Mouse (Mus musculus): ENCODE results near the gene Prok2. TPM values are rescaled to one million over a fixed set of nuclear protein-coding genes. Genes with fewer than 3 reads are reported as not detected.
A peak's percentile ranks its signal among the peaks of the same experiment; 100 is the strongest.

Gene Prok2
- total RNA-seq, 2 experiments from 2014 or later = not detected

DNA sequence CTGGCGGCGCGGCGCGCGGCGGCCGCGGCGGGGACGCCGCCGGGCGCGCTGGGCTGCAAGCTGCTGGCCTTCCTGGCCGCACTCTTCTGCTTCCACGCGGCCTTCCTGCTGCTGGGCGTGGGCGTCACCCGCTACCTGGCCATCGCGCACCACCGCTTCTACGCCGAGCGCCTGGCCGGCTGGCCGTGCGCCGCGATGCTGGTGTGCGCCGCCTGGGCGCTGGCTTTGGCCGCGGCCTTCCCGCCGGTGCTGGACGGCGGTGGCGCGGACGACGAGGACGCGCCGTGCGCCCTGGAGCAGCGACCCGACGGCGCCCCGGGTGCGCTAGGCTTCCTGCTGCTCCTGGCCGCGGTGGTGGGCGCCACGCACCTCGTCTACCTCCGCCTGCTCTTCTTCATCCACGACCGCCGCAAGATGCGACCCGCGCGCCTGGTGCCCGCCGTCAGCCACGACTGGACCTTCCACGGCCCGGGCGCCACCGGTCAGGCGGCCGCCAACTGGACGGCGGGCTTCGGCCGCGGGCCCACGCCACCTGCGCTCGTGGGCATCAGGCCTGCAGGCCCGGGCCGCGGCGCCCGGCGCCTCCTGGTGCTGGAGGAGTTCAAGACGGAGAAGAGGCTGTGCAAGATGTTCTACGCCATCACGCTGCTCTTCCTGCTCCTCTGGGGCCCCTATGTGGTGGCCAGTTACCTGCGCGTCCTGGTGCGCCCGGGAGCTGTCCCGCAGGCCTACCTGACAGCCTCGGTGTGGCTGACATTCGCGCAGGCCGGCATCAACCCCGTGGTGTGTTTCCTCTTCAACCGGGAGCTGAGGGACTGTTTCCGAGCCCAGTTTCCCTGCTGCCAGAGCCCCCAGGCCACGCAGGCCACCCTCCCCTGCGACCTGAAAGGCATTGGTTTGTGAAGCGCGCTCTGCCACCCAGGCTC is 33.0 kb downstream of the Prok2 start:
- no peak for ATAC-seq (replicated peaks; ENCODE audit: low FRiP score, poor library complexity, severe bottlenecking)

DNA sequence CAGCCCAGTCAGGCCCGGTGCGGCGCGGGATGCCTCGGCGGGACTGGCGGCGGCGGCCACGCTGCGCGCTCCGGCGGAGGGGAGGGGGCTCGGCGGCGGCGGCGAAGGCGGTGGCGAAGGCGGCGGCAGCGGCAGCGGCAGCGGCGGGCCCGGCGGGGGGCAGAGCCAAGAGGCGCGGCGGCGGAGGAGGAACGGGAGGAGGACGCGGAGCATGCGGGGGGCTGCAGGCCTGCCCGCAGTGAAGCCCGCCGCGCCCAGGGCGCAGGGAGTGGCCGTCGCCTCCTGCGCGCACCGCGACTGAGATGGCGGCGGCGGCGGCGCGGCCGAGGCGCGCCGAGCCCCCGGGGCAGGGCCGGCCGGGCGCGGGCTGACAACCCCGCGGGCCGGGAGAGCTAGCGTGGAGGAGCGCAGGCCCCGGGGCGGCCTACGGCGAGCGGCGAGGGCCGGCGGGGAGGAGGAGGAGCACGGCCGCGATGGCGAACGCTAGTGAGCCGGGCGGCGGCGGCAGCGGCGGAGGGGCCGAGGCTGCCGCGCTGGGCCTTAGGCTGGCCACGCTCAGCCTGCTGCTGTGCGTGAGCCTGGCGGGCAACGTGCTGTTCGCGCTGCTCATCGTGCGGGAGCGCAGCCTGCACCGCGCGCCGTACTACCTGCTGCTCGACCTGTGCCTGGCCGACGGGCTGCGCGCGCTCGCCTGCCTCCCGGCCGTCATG is 33.8 kb downstream of the Prok2 start, which contains the start of gene Gpr27:
Gpr27 (plus strand) TSS at position 474 of the 710 bp plus-strand sequence.
- no peak for ATAC-seq (replicated peaks; ENCODE audit: low FRiP score, poor library complexity, severe bottlenecking)

DNA sequence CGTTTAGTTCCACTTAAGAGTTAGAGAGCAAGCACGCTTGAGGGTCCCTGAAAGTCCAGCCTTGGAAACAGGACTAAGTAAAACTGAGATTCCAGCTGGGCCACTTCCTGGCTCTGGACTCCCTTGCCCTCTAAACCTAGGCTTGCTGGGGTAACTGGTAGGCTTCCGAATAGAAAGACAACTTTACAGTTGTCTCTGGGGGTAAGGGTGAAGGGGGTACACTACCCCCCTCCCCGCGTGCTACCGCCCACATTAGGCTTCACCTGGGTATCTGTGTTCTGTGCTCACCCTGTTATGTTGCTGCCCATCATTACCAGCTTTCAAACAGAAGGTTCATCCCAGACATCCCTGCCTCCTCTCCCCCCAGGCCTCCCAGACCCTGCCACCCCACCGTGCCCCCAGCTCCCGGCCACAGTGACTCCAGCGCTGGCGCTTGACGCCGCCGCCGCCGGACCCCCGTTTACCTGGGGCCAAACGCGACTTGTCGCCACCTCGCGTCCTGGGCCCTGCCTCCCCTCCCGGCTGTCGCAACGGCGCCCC is 34.5 kb downstream of the Prok2 start:
- no peak for ATAC-seq (replicated peaks; ENCODE audit: low FRiP score, poor library complexity, severe bottlenecking)

DNA sequence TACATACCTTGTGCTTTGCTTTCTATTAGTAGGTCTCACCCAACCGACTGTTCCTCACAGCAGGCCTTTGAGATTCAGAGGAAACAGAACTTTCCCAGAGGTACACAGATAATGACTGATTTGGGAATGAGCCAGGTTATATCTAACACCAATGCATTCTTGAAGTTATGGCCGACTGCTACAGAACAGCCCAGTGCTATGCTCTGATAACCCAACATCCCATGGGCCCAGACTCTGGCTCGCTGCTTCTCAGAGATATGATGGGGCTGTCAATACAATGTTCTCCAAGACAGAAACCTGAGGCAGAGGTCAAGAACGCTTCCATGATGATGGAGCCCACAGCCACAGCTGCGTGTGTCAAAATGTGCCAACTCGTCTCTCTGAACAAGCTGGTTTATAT is 37.7 kb downstream of the Prok2 start:
- ATAC-seq (replicated peaks; ENCODE audit: low FRiP score, poor library complexity, severe bottlenecking) = no peak

DNA sequence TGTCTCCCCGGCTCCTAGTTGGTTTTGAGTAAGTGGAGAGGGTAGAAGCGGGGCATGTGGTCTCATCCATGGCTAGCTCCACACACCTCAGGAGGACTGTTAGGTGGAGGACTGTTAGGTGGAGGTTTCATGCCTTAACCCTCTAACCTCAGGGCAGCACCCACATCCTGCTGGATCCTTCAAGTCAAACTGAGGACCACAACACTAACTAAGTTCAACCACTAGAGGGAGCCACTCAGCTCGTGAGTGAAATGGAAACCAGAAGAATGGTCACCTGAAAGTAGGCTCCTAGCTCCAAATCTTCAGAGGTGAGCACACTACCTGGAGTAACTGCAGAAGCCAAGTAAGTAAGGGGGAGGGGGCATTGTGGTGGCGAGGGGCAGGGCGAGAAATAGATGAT is 41.3 kb downstream of the Prok2 start:
- ATAC-seq (replicated peaks; ENCODE audit: low FRiP score, poor library complexity, severe bottlenecking) = 0 out of 2 replicates have a peak, but pooled peaks have one; percentile 39

DNA sequence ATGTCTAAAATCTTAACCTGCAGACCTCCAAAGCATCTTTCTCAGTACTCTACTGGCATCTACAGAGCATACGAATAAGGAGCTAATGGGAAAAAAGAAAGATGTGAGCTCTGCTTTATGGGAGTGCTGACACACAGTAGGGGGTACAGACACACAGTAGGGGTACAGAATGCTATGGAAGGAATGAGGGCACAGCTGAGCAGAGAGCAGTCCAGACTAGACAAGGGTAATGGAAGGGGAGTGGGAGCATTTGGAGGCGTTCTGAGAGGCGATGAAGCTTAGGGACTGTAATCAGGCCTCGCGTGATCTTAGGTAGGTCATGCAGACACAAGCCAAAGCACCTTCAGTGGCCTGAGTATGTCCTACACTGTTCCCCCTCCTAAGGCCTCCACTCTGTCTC is 42.2 kb downstream of the Prok2 start:
- no peak for ATAC-seq (replicated peaks; ENCODE audit: low FRiP score, poor library complexity, severe bottlenecking)

DNA sequence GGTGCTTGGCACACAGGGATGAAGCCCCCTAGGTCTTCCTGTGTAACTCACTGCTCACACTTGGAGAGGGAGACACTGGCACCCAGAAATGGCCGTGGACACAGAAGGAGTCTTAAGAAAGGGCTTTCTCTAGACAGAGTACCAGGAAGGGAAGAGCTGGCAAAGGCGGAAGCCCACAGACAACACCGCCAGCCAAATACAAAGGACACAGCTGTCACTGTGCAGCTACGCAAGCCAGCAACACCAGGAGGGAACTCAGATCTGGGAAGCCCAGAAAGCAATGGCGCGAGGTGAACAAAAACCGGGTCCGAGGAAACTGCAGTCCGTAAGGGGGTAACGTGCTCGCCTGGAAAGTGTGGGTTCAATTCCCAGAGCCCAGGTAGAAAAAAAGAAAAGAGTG is 48.1 kb downstream of the Prok2 start:
- ATAC-seq (replicated peaks; ENCODE audit: low FRiP score, poor library complexity, severe bottlenecking) = no peak

DNA sequence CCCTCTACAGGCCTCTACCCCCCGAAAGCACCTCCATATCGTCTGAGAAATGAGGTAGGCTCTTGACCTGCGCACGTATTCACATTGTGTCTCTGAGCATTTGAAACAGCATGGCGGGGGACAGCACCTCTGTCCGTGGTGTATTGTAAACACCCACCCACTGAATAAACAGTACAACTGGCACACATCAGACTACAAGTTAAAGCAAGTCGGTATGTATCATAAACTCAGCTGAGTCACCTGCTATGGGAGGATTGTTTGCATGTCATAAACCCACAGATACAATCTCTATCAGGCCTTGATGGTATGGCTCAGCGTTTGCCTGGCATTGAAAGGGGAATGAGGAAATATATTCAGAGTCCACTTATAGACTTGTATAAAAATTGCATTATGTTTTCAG is 48.9 kb downstream of the Prok2 start:
- ATAC-seq (replicated peaks; ENCODE audit: low FRiP score, poor library complexity, severe bottlenecking) = no peak

DNA sequence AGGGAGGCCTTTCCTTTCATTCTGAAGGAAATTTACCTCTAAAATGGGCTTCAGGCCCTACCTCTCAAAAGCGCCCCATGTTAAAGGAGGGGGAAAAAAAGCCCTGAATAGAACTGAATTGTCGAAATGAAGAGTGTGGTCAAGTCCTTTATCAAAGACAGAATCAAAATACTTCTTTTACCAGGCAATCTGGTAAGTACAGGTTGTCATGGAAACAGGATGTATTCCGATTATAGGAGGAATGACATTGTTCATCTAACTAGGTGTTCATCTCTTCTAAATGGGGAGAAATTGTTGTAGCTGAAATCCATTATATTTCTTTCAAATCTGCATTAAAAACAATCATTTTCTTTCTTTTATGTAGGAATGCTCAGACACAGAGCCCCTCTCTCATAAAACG is 51.7 kb downstream of the Prok2 start:
- no peak for ATAC-seq (replicated peaks; ENCODE audit: low FRiP score, poor library complexity, severe bottlenecking)

DNA sequence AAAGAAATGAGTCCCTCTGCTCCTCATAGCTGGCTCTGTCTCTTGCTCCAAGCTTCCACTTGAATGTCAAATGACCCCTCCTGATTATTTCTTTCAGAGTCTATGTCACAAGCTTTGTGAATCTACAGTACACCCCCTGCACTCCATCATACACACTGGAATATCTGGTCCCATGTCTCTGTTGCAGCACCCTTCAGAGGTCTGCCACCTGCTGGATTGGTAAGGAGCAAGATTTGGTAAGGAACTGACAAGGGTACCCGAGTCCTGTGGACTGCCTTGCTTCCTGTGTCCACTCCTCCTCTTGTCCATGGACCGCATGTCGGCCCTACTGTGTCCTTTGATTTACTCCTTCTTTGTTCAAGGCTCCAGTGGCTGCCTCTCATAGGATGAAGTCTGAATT is 54.4 kb downstream of the Prok2 start:
- no peak for ATAC-seq (replicated peaks; ENCODE audit: low FRiP score, poor library complexity, severe bottlenecking)

DNA sequence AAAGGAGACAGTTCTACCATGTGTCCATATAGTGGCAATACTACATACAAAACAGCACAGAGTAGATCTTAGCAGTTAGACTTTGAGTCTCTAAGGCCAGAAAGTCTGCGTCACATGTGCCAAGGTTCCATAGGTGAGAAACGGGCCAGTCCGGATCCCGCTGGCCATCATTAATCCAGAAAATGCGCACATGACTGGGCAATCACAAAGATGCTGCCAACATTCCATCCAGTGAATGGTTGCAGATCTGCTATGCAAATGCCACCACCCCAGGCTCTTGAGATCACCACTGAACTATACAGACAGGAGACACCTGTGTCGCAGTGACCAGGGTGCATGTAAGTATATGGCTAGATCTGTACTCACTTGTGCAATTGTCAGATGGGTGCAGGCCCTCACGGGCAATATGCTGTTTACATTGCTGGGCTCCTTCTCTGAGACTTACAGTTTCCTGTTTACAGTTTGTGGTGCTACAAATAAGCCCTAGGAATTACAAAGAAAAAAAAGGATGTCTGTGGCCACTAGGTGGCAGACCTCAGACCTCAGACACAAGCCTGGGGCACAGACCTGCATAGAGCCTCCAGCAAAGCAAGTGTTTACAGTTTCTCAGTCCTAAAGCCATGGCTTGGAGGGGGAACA is 55.6 kb downstream of the Prok2 start:
- no peak for ATAC-seq (replicated peaks; ENCODE audit: low FRiP score, poor library complexity, severe bottlenecking)

DNA sequence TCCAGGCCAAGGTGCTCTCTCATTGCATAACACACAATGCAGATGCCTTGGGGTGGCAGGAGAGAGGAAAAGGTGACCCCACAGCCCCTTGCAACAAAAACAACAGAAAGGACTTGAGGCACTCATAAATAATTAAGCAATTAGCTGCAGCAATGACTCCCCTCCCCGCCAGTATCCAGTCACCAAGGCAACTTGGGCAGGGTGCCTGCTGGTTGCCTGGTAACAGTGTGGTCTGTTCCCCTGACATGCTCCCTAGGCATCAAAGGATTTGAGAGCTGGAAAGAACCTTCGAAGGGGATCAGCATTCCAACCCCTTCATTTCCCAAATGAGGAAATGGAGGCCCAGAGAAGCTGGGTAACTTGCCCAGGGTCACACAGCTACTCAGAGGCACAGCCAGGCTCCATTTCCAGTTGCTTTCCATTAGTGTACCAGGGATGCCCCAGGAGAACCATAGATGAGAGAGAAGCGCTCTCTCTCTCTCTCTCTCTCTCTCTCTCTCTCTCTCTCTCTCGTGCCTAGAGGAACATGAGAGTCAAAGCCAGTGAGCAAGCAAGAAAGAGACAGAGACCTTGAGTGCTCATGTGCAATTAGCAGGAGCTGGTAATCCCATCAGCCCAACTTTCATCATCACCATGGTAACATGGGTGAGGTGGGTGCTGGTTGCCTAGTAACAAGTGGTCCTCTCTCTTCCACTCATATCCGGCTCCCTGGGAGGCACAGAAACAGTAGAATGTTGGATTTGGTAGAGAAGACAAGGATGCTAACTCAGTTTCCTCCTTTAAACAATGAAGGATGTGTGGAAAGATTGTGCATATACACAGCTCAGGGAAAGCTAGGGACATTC is 56.5 kb downstream of the Prok2 start:
- ATAC-seq (replicated peaks; ENCODE audit: low FRiP score, poor library complexity, severe bottlenecking) = no peak

DNA sequence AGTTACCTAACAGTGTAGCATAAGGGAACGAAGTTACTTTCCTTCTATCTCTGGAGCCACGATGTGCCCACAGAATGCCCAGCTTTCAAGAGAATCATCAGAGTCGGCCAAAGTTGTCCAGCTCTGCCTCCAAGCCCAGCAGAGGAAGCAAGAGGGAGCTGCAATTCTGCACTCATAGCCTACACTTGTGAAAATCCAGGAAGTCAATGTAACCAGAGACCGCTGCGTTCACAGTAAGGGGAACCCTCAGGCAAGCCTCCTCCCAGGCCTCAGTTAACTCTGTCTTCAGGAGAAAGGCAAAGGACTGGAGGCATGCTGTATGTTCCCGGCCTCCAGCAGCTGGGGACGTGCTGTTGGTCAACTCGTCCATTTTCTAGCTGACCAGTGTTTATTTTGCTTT is 58.9 kb downstream of the Prok2 start:
- no peak for ATAC-seq (replicated peaks; ENCODE audit: low FRiP score, poor library complexity, severe bottlenecking)

DNA sequence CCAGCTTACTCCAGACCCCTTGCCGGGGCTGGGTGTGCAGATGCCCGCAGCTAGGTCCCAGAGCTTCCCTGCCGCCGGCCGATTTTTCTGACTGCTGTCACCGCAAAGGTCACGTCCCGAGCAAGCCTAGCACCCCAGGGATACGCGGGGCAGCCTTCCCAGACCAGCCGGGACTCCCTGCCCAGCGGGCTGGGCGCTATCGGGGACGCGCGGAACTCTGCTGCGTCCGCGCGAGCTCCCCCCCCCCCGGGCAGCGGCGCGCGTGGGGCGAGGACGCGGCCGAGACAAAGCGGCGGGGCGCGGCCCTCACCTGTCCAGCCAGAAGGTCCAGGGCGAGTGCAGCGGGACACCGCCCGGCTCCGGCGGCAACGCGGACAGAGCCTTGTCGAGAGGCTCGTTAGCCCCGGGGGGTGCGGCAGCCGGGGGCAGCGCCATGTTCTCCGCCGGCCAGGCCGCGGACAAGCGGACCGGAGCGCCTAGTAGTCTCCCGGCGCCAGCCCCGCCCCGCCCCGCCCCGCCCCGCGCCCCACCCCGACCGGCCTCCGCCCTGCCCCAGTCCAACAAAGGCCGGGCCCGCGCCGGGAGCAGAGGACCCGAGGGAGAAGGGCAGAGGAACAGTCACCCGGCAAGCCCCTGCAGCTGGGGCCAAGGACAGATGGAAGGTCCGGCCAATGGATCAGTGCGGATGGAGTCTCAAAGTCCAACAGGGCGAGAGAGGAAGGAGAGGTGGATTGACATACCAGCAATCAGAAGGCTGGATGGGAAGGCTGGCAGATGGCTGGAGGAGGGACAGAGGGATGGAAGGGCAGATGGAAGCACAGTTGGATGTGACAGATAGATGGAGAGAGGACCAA is 59.6 kb downstream of the Prok2 start, which contains the start of the genes Eif4e3 and Gm20696:
Eif4e3 (minus strand) TSS at position 454 of the 854 bp plus-strand sequence.
Gm20696 (minus strand) TSS at position 480 of the 854 bp plus-strand sequence.
- ATAC-seq (replicated peaks; ENCODE audit: low FRiP score, poor library complexity, severe bottlenecking) = no peak

DNA sequence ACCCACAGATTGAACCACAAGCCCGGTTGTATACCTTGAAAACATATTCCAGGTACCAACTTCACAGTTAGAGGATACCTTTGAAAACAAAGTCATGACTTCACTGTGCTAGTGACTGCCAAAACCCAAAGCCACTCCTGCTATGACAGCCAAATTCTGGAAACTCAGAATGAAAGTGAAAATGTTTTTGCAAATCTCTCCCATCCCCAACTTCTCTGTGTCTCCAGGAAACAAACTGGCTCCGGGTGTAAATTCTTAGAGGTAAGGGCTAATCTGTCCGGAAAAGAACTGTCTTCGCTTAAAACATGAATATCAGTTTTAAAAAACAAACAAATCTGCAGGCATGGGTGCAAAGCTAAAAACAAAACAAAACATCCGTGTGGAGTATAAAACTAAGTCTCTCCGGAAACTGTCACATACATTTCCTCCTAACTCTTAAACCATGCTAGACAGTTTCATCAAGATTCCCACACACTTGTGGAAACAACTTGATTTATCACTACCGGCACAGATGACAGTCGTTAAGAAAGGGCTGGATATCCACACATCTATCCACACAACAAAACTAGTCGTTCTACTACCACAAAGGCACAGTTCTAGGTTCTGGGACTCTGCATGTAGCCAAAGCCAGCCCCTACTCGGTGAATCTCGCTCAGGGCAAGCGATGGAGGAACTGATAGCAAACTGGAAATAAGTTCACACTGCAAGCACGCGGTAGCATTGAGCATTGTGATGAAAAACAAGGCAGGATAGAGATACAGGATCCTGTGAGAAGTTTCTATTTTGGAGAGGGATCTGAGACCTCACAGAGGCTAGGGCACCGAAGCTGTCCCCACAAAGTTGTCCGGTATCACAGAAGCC is 60.5 kb downstream of the Prok2 start:
- no peak for ATAC-seq (replicated peaks; ENCODE audit: low FRiP score, poor library complexity, severe bottlenecking)

DNA sequence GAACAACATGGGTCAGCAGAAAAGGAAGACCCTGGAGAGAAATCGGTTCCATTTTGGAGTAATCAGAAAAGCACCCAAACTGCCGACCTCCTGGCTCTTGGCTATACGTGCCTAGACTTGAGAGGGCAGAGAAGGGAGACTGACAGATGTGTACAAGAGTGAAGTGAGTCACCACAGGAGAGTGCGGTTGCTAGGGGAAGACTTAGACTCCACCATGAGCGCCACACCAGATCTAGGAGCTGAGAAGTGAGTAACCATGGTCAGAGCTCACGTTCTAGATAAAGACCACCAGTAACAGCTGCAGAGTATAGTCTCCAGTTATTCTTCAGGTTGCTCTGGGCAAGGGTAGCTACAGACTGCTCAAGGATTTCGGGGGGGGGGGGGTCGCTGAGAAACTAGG is 63.0 kb downstream of the Prok2 start:
- no peak for ATAC-seq (replicated peaks; ENCODE audit: low FRiP score, poor library complexity, severe bottlenecking)
